Mouse (Mus musculus): ENCODE measurements around the gene Eml2.

Eml2 gene

DNA sequence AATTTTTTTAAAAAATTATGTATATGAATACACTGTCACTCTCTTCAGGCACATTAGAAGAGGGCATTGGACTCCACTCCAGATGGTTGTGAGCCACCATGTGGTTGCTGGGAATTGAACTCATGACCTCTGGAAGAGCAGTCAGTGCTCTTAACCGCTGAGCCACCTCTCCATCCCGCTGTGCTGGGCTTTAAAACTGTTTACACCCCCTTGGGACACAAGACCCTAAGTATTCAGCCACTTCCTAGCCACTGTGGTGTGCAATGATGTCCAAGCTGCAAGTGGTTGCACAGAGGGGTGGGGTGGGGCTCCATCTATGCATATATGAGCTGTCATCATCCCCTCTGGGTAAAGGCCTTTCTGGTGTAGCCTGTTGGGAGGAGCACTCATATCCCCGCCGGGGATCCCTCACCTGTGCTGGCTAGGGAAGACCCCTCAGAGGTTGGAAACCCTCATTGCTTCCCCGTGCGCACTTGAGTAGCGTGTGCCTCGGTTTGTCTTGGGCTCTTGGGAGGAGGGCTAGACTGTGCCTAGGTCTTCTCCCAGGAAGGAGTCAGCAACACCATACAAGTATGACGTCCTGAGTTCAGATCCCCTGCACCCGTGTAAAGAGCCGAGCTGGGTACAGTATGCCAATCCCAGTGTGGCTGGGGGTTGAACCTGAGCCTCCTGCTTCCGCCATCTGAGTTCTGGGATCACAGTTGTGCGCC, 32.1 kb downstream of the Eml2 start:
- no peak for DNase-seq

DNA sequence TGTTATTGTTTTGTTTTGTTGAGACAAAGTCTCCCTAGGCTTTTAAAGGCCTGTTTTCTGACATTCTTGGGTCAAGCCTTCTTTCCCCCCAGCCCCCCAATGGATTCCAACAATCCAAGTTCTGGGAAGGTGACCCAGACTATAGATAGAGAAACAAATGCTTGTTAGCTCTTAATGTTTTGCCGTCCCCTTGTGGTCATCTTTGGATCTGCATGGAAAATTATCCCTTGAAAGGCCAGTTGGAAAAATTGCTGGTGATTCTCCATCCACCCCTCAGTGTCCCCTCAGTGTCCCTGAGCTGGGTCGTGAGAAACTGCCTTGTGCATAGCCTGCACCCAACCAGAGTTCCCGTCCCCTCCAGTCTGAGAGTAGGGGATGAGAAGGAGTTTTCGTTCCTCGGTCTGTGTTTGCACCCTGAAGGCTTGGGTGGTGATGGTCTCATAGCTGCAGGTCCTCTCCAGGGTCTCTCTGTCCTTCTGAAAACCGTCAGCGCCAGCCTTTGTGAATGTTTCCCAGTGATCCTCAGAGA, 32.8 kb downstream of the Eml2 start:
- DNase-seq: no peak

DNA sequence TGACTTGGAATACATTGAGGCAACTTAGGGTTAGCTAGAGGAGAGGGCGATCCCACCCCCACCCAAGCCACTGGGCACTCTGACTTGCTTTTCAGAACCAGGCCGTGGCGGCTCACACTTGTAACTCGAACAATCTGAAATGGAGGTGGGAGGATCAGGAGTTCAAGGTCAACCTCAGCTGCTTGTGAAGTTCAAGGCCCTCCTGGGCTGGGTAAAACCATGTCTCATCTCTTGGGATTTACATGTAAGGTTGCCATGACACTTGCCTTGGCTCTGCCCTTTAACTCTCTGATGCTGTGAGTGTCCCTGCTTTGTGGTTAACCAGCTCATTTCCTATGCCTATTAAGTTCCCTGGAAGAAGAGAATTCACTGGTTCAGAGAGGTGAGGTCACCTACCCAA, 33.3 kb downstream of the Eml2 start:
- no peak for DNase-seq

DNA sequence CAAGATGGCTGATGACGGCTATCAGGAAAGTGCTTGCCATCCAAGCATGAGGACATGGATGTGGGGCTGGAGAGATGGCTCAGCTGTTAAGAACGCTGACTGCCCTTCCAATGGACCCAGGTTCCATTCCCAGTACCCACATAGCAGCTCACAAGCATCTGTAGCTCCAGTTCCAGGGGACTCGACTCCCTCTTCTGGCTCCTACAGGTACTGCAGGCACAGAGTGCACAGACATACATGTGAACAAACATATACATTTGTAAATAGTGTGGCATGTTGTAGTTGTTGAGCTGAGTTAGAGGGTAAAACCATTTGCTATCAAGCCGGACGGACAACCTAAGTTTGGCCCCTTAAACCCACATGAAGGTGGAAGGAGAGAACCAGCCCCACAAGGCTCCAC, 33.8 kb downstream of the Eml2 start:
- no peak for DNase-seq

DNA sequence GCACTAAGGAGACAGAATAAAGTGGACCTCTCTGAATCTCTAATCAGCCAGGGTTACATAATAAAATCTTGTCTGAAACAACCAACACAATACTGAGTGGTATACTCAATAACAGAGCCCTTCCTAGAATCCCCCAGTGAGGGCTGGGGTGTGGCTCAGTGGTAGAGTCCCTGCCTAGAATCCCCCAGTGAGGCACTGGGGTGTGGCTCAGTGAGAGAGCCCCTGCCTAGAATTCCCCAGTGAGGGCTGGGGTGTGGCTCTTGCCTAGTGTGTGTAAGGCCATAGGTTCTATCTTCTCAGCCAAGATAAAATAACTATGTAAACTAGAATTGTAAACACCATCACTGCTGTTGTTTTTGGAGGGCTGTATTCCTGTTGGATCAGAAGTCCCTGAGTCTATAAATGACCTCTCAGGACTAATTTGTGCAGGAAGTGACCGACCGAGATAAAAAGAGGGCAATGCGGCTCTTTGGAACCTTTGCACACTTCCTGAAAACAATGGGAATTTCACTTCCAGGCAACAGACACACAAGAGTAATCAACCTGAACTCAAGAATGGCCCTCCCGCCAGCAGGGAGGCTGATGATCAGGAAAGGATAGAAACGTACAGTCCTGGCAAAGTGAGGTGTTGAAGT, 34.9 kb downstream of the Eml2 start:
- no peak for DNase-seq

DNA sequence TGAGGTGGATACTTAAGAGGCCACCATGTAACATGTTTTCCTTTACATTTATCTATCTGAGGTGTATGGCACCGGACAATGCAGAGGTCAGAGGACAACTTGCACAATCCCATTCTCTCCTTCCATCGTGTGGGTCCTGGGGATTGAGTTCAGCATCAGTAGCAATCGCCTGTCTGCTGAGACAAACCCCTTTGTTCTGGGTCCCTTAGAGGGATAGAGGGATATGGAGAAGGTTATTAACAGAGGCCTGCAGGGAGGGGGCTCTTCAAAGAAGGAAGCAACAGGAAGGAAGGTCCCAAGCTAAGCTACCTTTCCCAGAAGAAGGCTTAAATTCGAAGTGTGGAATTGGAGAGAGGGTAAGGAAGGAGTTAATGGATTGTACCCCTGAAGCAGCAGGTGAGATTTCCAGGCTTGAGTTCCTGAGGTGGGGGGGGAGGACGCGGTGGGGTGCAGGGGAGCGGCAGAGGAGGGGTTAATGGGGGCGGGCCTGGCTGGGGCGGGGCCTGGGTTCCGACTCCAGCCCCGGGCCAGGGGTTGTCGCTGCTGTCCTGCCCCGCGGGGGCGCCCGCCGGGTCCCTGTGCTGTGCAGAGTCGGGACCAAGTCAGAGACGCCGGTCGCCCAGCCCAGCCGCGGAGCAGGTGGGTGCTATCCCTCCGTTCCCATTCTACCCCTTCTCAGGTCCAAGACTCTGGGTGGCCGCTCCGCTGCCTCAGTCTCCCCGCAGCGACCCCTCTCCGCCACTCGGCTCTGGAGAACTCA, 36.0 kb downstream of the Eml2 start, which contains the start of gene Gpr4:
Gene Gpr4 (plus strand): TSS at position 543 of the 760 bp plus-strand sequence.
- DNase-seq: no peak

DNA sequence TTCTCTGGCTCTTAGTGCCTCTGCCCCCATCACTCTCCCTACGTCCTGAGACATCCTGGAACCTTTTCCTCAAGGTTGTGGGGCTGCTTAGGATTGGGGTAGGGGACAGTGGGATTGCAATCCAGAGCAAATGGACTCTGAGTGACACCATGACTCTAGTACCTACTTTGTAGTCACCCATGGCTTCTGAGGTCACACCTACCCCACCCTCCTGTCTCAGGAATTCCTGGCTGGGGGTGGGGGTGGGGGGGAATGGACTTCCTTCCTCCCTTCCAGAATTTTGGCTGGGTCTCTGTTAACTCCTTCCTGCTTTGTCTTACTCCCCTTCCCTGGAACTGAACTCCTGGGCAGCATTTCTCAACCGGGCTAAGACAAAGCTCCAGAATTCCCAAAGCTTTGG, 37.2 kb downstream of the Eml2 start:
- DNase-seq: no peak

DNA sequence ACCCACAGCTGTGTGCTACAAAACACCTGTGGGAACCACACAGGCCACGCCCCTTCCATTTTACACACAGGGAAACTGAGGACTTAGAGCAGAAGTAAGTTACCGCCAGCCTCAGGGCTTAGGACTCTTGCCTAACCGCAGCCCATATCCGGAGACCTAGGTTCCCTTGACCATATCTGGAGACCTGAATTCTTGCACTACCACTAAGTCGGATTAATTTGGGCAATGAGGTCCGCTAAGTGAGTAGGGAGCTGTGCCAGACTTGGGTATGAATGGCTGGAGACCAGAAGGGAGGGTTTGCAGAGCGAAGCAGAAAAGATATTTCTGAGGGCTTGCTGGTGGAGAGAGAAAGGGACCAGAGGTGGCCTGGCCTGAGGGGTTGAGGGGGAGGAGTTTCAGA, 38.1 kb downstream of the Eml2 start:
- DNase-seq: no peak

DNA sequence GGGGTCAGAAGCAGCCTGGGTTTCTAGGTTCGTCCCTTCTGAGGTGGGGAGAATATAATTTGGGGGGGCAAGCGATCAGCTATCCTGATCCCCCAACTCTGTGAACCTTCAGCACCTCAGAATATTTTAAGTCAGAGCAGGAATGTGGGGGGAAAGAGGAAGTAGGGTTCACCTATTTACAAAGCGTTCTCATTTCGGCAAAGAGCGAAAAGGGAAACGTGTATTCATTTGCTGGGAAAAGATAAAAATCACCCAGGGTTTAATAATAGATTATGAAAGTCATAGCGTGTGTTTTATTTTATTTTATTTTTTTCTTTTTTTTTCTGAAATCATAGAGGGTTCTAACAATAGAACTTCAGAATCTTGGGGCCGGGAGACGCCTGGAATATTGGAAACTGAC, 38.7 kb downstream of the Eml2 start:
- no peak for DNase-seq

DNA sequence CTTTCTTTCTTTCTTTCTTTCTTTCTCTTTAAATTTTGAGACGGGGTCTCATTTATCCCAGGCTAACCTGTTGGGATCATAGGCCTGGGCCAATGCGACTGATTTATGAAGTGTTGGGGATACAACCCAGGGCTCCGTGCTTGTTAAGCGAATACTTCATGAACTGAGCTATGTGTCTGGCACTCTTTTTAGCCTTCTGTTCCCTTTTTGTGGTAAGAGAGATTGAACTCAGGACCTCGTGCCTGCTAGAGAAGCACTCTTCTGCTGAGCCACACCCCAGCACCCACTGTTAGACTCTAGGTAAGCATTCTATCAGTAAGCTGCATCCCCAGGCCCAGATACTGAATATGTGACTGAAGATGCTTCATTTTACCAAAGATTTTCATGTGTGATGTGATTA, 41.3 kb downstream of the Eml2 start:
- DNase-seq: no peak

DNA sequence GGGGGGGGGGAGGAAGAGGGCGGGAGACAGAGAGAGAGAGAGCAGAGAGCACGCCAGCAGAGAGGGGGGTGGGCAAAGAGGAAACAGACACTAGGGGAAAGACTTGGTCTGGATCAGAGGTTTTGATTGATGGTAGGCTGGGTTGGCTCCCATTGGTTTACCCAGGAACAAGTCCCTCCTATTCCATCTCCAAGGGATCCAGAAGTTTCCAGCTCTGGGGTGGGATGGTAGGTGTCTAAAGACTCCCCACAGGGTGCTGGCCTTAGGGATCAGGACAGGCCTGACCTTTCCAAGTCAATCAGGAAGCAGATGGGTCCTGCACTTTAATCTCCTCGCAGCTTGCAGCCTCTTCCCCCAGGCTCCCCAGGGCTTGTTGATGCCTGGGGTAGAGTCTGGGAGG, 41.7 kb downstream of the Eml2 start:
- DNase-seq: no peak

DNA sequence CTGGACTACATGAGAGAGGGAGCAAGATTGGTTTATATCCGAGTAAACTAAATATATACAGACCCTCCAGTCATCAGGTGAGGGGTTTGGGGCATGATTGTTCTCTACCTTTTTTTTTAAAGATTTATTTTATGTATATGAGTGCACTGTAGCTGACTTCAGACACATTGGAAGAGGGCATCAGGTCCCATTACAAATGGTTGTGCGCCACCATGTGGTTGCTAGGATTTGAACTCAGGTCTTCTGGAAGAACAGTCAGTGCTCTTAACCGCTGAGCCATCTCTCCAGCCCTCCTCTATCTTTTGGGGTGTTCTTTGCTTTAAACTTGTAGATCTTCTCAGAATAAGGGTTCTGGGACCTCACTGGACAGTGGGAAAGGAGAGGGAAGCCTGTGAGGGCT, 43.8 kb downstream of the Eml2 start:
- DNase-seq: no peak

DNA sequence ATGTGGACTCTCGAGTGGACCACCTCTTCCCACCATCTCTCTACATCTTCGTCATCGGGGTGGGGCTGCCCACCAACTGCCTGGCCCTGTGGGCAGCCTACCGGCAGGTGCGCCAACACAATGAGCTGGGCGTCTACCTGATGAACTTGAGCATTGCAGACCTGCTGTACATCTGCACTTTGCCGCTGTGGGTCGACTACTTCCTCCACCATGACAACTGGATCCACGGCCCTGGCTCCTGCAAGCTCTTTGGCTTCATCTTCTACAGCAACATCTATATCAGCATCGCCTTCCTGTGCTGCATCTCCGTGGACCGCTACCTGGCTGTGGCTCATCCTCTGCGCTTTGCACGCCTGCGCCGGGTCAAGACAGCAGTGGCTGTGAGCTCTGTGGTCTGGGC, 46.0 kb downstream of the Eml2 start:
- no peak for DNase-seq

DNA sequence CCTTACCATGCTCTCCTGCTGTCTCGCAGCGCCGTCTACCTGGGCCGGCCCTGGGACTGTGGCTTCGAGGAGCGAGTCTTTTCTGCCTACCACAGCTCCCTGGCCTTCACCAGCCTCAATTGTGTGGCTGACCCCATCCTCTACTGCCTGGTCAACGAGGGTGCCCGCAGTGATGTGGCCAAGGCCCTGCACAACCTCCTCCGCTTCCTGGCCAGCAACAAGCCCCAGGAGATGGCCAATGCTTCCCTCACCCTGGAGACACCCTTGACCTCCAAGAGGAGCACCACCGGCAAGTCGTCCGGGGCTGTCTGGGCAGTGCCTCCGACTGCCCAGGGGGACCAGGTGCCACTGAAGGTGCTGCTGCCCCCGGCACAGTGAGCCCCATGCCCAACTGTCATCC, 46.7 kb downstream of the Eml2 start:
- no peak for DNase-seq

DNA sequence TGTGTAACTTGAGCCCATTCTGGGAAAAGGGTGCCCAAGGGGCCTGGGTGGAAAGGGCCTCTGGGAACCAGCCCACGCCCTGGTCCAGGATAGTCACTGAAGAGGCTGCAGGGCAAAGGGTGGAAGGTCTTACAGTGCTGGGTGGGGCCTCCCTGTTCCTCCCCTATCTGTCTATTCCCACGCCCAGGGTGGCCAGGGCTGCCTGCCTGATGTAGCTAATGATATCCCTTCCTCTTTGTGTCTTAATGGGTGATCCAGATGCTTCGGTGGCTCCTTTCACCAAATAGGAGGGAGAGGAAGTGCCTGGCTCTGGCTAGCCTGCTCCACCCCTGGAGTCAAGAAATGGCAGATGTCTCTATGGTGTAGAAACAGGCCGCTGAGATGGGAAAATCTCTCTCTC, 48.7 kb downstream of the Eml2 start:
- DNase-seq: no peak

DNA sequence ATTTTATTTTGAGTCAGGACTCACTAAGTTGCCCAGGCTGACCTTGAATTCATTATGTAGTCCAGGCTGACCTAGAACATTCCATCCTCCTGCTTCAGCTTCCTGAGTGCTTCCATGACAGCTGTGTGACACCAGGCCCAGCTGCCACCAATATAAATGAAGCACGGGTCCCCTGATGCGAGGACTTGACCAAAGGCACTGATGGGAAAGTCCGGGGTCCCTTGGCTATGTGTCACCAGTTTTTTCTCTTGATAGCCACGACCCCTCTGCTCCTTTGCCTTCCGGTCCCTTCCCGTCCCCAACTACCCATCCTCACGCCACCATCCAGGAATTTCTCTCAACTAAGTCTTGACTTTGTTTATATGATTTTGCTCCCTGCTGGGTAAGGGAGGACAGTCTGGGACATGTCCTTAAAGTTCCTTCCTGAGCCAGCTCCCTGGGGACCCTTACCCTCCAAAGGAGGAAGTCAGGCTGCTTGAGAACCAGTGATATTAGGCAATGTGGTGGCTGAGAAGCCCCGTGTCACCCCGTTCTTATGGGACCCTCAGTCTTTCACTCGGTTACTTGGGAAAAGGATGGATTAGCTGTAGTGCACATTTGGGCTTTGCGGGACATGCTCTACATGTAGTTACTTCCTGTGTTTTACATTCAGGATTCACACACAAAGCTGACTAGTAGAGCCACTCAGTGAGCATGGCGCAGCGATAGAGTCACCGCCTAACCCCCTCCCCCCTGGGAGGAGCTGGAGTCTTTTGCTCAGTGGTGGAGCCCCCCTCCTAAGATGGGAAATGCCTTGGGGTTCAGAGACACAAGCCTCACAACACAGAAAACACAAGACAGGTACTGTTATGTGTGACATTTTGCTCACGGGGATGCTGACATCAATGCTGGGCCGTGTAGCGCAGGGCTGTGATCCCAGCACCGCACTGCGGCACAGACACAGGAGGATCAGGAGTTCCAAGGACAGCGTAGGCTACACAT, 50.9 kb downstream of the Eml2 start:
- no peak for DNase-seq

DNA sequence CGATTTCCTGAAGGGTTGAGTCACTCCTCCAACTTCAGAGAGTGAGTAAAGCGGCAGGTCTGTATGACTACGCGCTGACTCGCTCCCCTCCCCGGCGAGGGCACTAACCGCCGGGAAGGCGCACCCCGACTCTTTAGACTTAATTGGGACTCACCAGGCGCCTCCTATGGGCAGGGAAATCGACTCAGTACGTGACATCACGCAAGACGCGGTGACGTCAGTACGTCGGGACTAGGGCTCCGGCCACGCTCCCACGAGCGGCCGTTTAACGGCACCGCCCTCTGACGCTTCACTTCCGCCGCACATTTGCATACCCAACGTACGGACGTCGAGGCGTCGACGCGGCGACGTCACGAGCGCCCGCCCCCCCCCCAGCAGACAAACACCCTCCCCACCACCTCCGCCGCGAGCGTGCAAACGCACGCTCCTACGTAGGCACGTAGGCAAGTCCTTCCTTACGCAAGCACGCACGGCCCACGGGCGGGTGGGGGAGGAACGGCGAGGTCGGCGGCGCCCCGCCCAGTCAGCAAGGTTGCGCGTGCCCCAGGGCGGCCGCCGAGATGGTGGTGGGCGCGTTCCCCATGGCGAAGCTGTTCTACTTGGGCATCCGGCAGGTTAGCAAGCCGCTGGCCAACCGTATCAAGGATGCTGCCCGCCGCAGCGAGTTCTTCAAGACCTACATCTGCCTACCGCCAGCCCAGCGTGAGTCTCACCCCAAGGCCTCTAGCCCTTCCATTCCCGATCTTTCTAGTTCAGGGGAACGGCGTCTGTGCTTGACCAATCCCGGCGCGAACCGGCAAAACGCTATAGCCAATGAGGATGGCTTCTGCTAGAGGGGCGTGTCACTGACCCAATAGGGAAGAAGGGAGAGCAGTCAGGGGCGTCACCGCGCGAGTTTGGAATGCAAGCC, 51.9 kb downstream of the Eml2 start, which contains the start of gene Opa3:
Gene Opa3 (plus strand): TSS at position 452 of the 910 bp plus-strand sequence.
- peak; percentile 100 for DNase-seq

DNA sequence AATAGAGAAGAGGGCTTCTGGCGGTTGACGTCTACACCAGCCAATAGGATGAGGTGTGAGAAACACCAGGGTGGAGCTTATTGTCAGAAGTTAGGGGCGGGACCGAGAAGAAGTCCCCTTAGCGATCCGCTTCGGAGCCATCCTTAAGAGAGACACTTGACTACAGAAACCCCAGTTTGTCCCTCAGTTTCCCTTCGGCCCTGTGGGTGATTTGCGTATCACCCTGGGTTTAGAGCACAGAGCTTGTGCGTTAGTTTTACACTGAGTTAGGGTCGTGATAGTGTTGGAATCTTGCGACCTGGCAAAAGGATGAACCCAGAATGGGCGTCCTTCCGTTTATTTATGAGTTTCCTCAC, 52.5 kb downstream of the Eml2 start:
- DNase-seq: no peak

DNA sequence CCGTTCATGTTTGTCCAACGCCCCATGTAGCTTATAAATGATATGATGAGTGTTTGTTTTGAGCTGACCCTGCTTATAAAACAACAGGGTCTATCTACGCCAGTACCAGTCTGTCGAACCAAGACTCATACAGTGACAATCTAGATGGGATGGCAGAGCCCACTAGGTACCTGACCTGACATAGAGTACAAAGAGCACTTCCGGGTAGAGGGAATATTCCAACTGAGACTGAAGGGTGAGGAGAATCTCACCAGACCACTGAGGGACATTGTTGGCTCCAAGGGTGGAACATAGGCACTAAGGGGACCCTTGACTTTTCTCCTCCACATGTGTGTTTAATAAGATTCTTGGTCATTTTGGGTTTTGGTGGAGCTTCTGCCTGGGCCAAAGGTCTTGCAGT, 53.2 kb downstream of the Eml2 start:
- no peak for DNase-seq

DNA sequence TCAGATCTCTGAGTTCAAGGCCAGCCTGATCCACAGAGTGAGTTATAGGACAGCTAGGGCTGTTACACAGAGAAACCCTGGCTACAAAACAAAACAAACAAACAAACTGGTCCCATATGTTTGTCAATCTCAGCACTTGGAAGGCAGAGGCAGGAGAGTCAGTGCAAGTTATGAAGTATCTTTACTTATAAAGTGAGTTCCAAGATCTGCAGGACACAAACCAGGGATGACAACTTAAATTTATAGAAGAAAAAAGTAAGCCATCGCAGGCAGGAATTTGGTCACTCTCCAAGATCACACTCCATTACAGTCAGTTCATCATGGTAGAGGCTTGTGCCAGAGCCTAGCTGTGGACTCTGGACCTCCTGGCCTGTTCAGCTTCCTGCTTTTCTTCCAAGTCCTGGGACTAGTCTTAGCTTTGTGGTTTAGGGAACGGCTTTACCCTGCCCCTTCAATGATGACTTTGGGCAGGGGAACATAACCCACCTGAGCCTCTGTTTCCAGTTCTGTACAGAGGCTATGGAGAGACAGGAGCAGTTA, 53.9 kb downstream of the Eml2 start:
- peak; percentile 75 for DNase-seq

DNA sequence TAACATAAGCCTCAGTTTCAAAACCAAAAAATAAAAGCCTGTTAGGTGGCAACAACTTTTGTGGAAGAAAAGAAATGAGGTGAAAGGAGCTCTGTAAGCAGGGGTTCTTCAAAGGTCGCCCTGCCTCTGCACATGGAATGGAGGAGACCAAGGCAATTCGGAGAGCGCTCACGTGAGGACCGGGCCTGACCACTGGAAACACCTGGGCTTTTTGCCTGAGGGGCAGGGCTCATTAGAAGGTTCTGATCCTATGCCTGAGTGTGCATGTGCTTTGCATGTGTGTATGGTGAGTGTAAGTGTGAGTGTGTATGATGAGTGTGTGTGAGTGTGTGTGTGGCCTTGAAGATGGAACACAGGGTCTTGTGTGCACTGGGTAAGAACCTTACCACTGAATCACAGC, 54.7 kb downstream of the Eml2 start:
- no peak for DNase-seq
